Mouse (Mus musculus) hindbrain, embryonic 11.5 days (tissue): Measurements from ENCODE around the gene Gm20388. TPM values are rescaled to one million over a fixed set of nuclear protein-coding genes. Genes with fewer than 3 reads are reported as not detected.

Experiments
- ATAC-seq: fragments of 200-750 bp; cut with Nextera tagmentation; 2 replicates; pipeline ENCODE4 v1.8.0; 2017; ENCODE audit warnings: mild to moderate bottlenecking, moderate TSS enrichment, moderate library complexity; ENCODE audit not compliant: low FRiP score
- DNase-seq: peaks from one replicate; pipeline ENCODE4 v3.0.0-alpha.2; 2015; ENCODE audit warnings: low spot score
- H3K27ac ChIP-seq: fragments of 300-500 bp; sonication (generic); 2 replicates; pipeline ENCODE4 v1.5.1; 2014; ENCODE audit warnings: mild to moderate bottlenecking, low read depth, low read length
- H3K27me3 ChIP-seq: fragments of 300-500 bp; sonication (generic); 2 replicates; pipeline ENCODE4 v1.6.1; 2014; ENCODE audit warnings: mild to moderate bottlenecking, low read length, moderate library complexity, mixed read lengths; ENCODE audit not compliant: control insufficient read depth, insufficient read depth
- H3K36me3 ChIP-seq: fragments of 300-500 bp; sonication (generic); 2 replicates; pipeline ENCODE4 v1.6.1; 2014; ENCODE audit warnings: mild to moderate bottlenecking, low read length, moderate library complexity, mixed read lengths; ENCODE audit not compliant: control insufficient read depth, insufficient read depth
- H3K4me1 ChIP-seq: fragments of 300-500 bp; sonication (generic); replicated peaks from 2 replicates; pipeline ENCODE4 v1.6.1; 2014; ENCODE audit warnings: low read length, mixed read lengths; ENCODE audit not compliant: control insufficient read depth, insufficient read depth
- H3K4me2 ChIP-seq: fragments of 300-500 bp; sonication (generic); replicated peaks from 2 replicates; pipeline ENCODE4 v1.6.1; 2014; ENCODE audit warnings: mild to moderate bottlenecking, low read depth, low read length
- H3K4me3 ChIP-seq: fragments of 300-500 bp; sonication (generic); 2 replicates; pipeline ENCODE4 v1.5.1; 2014; ENCODE audit warnings: low read depth, low read length
- H3K9ac ChIP-seq: fragments of 300-500 bp; sonication (generic); 2 replicates; pipeline ENCODE4 v1.6.1; 2014; ENCODE audit warnings: low read depth, low read length
- H3K9me3 ChIP-seq: fragments of 300-500 bp; sonication (generic); 2 replicates; pipeline ENCODE4 v1.6.1; 2016; ENCODE audit warnings: low read length; ENCODE audit not compliant: control insufficient read depth
- WGBS: fragments of 180-500 bp; shearing (Covaris S2); extraction: QIAGEN DNeasy Blood & Tissue Kit; methylation state at CpG from one replicate; pipeline ENCODE4 v1.1.7; 2014; 5-methylcytosine and 5-hydroxymethylcytosine counted together
- polyA plus RNA-seq: library from polyadenylated mRNA; unstranded; fragments of >200 nt; fragmentation: Nextera tagmentation; extraction: Ambion mirVana; gene quantifications from 2 replicates; pipeline ENCODE4 v1.2.1, GENCODE M21; 2014

Gene Gm20388
- polyA plus RNA-seq, 1 experiment from 2014 or later: 11.8 TPM

- H3K4me1 ChIP-seq: no peaks in the 10 kb centered on the region
- no peak overlapping the region for H3K27ac ChIP-seq
- 79% methylated on average over 4 of the region's 4 CpGs for WGBS
- H3K27me3 ChIP-seq: no peaks in the 10 kb centered on the region; the same call in 1 of the 2 replicates
- no peak overlapping the region for H3K4me3 ChIP-seq
- no peak overlapping the region for H3K4me2 ChIP-seq
- ATAC-seq: no peak
- no peak for DNase-seq
- H3K36me3 ChIP-seq: no peaks in the 10 kb centered on the region
- no peaks in the 10 kb centered on the region for H3K9me3 ChIP-seq
- H3K9ac ChIP-seq: no peak overlapping the region
These were observed 2164.3 kb downstream of the Gm20388 start for GRCm38 (mm10) chr8:122074977-122075376.

DNA sequence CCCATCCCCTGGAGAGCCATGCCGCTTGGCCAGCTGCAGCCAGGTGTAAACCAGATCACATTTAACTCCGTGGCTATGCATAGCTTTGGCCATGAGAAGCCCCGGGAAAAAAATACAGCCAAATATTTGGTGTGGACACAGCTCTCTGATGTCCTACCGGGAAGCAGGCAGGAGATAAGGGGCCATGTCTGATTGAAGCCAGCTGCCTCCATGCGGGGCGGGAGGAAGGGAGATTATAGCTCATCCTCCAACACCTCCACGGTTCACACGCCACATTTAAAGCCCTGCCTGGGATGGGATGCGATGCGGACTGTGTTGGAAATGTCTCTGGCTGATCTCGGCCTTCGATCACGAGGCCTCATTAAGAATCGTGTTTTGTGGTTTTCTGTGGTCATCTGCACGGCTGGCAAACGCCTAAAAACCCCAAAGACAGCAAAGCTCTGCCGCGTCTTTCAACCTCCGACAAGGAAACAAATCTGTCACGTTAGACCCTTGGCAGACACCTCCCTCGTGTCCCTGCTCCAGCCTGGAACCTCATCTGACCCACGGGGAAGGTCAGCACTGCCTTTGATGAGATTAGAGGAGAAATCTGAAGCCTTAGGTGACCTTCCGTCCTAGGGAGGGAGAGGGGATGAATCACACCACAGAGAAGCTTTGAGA lies 2165.7 kb downstream of the Gm20388 start:
- ATAC-seq: no peak
- Histone ChIP-seq H3K4me3 (no peak overlapping the region), H3K9me3 (no peaks in the 10 kb centered on the region), H3K27me3 (no peaks in the 10 kb centered on the region), H3K36me3 (no peaks in the 10 kb centered on the region), H3K27ac (no peak overlapping the region), H3K9ac (no peak overlapping the region), H3K4me1 (no peaks in the 10 kb centered on the region), H3K4me2 (no peak overlapping the region)
- 55% methylated on average over 23 of the region's 23 CpGs for WGBS
- no peak for DNase-seq

- Histone ChIP-seq H3K27ac (no peak overlapping the region), H3K4me1 (no peaks in the 10 kb centered on the region), H3K4me2 (no peak overlapping the region), H3K36me3 (no peaks in the 10 kb centered on the region), H3K9ac (no peak overlapping the region), H3K27me3 (no peaks in the 10 kb centered on the region), H3K4me3 (no peak overlapping the region), H3K9me3 (no peaks in the 10 kb centered on the region)
- ATAC-seq: no peak
- no peak for DNase-seq
- 86% methylated on average over 12 of the region's 12 CpGs for WGBS
These were observed 2167.7 kb downstream of the Gm20388 start for GRCm38 (mm10) chr8:122078321-122078720.

DNA sequence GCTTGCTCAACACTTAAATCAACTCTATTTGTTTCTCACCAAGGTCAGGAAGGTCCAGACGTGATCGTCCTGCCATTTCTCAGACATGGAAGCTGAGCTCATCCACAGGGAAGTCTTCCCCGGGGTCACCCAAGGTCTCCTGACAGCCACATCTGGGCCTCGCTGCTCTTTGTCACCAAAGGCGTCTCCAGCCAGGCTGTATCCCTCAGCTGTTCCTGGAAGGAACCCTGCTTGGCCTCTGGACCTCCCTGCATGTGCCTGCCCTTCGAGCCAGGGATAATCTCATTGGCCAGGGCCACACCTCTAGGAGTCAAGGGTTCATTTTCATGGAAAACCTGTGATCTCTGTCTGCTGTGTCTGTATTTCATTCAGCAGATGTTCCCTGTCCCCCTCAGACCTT lies 2168.5 kb downstream of the Gm20388 start:
- no peak overlapping the region for H3K27ac ChIP-seq
- H3K4me3 ChIP-seq: no peak overlapping the region
- H3K9me3 ChIP-seq: no peaks in the 10 kb centered on the region
- H3K36me3 ChIP-seq: no peaks in the 10 kb centered on the region
- ATAC-seq: no peak
- WGBS: 53% methylated on average over 6 of the region's 6 CpGs
- H3K9ac ChIP-seq: no peak overlapping the region
- DNase-seq: no peak
- no peak overlapping the region for H3K4me2 ChIP-seq
- H3K27me3 ChIP-seq: no peaks in the 10 kb centered on the region
- H3K4me1 ChIP-seq: no peaks in the 10 kb centered on the region

GRCm38 (mm10) chr8:122080347-122080746 lies 2169.7 kb downstream of the Gm20388 start:
- Histone ChIP-seq H3K4me1 (no peaks in the 10 kb centered on the region), H3K27me3 (no peaks in the 10 kb centered on the region), H3K9ac (no peak overlapping the region), H3K4me2 (no peak overlapping the region), H3K9me3 (no peaks in the 10 kb centered on the region), H3K36me3 (no peaks in the 10 kb centered on the region), H3K4me3 (no peak overlapping the region), H3K27ac (no peak overlapping the region)
- DNase-seq: no peak
- ATAC-seq: no peak
- WGBS: 48% methylated on average over 5 of the region's 5 CpGs

DNA sequence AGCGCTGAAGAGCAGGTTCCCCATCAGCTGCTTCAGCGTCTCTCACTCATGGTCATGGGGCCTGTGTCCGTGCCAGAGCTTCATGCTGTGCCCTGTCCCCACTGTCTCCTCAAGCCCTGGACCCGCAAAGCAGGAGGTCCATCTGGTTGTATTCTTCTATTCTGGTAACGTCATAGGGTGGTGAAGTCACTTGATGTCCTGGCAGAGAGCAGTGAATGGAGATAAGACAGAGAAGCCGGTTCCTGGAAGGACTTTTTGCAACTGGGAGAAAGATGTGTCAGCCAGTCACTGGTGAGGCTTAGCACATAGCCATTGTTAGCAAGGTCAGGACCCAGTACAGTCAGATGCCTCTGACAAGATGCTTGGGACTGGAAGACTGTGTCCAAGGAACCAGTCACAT lies 2172.8 kb downstream of the Gm20388 start:
- H3K4me3 ChIP-seq: no peak overlapping the region
- no peaks in the 10 kb centered on the region for H3K9me3 ChIP-seq
- ATAC-seq (no peak), DNase-seq (no peak)
- H3K4me1 ChIP-seq: no peaks in the 10 kb centered on the region
- H3K36me3 ChIP-seq: no peaks in the 10 kb centered on the region
- 84% methylated on average over 6 of the region's 6 CpGs for WGBS
- H3K4me2 ChIP-seq: no peak overlapping the region
- H3K27me3 ChIP-seq: no peaks in the 10 kb centered on the region
- H3K9ac ChIP-seq: no peak overlapping the region
- no peak overlapping the region for H3K27ac ChIP-seq

DNA sequence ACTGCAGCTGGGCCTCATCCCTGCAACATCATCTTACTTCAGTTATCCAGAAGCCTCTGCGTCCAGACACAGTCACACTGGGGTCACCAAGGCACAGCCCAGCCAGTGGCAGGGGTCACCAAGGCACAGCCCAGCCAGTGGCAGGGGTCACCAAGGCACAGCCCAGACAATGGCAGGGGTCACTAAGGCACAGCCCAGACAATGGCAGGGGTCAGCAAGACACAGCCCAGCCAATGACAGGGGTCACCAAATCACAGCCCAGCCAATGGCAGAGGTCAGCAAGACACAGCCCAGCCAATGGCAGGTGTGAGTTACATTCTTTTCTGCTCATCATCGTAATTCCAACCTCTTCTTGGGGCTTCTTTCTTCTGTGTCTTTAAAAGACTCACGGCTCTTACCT lies 2173.5 kb downstream of the Gm20388 start:
- no peak for ATAC-seq

GRCm38 (mm10) chr8:122084726-122085410 lies 2174.2 kb downstream of the Gm20388 start:
- 68% methylated on average over 15 of the region's 15 CpGs for WGBS
- no peaks in the 10 kb centered on the region for H3K4me1 ChIP-seq
- no peak for ATAC-seq
- DNase-seq: no peak
- no peak overlapping the region for H3K27ac ChIP-seq
- no peak overlapping the region for H3K4me3 ChIP-seq
- H3K27me3 ChIP-seq: no peaks in the 10 kb centered on the region
- no peak overlapping the region for H3K4me2 ChIP-seq
- H3K9me3 ChIP-seq: no peaks in the 10 kb centered on the region
- no peaks in the 10 kb centered on the region for H3K36me3 ChIP-seq
- no peak overlapping the region for H3K9ac ChIP-seq

More for the DNA sequence above, 2173.5 kb downstream of the Gm20388 start:
- H3K4me3 ChIP-seq: no peak overlapping the region
- H3K36me3 ChIP-seq: no peaks in the 10 kb centered on the region
- H3K9me3 ChIP-seq: no peaks in the 10 kb centered on the region
- no peak overlapping the region for H3K27ac ChIP-seq
- H3K9ac ChIP-seq: no peak overlapping the region
- no peaks in the 10 kb centered on the region for H3K4me1 ChIP-seq
- H3K27me3 ChIP-seq: no peaks in the 10 kb centered on the region
- H3K4me2 ChIP-seq: no peak overlapping the region
- WGBS: 15% methylated on average over 3 of the region's 3 CpGs
- DNase-seq: no peak

DNA sequence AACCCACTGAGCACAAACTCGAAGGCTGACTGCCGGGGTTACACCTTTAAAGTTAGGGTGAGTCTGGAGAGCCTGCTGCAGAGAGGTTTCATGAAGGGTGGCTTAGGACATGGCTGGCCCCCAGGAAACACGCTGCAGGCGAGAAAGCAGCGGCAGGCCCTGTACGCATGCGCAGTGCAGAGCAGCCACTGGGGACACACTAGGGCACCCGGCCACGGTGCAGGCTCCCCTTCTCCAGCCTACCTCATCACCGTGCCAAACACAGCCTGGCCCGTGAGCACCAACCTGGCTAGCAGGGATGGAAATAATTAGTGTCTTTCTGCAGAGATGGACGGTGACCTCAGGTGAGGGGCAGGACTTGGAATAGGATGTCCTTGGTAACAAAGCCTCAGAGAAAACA lies 2175.4 kb downstream of the Gm20388 start:
- DNase-seq: no peak
- no peak overlapping the region for H3K4me2 ChIP-seq

More for the DNA sequence above, 2175.4 kb downstream of the Gm20388 start:
- H3K4me1 ChIP-seq: no peaks in the 10 kb centered on the region
- H3K27me3 ChIP-seq: no peaks in the 10 kb centered on the region
- no peaks in the 10 kb centered on the region for H3K36me3 ChIP-seq
- H3K9ac ChIP-seq: no peak overlapping the region
- ATAC-seq: no peak
- no peak overlapping the region for H3K4me3 ChIP-seq
- WGBS: 83% methylated on average over 12 of the region's 12 CpGs
- H3K27ac ChIP-seq: no peak overlapping the region
- H3K9me3 ChIP-seq: no peaks in the 10 kb centered on the region
